Mouse (Mus musculus) stomach, embryonic 14.5 days (tissue): ENCODE measurements at regions not wholly inside any gene's neighbourhood (a gene's known extent, or its start where the extent isn't known, plus 50 kb on each side); places are given as distances from the start of the nearest gene placed in this dataset.
A peak's percentile ranks its signal among the peaks of the same experiment; 100 is the strongest.

Experiments used
- ATAC-seq: fragments of 200-750 bp; cut with Nextera tagmentation; 2 replicates; pipeline ENCODE4 v1.8.0; 2017; ENCODE audit warnings: low read depth, moderate TSS enrichment; ENCODE audit not compliant: insufficient number of reproducible peaks, insufficient read depth, low FRiP score
- H3K27ac ChIP-seq: fragments of 300-500 bp; sonication (generic); 2 replicates; pipeline ENCODE4 v1.5.1; 2014; ENCODE audit warnings: mild to moderate bottlenecking, low read length, moderate library complexity, mixed read lengths
- H3K27me3 ChIP-seq: fragments of 300-500 bp; sonication (generic); 2 replicates; pipeline ENCODE4 v1.6.1; 2014; ENCODE audit warnings: low read length, control low read depth, mixed read lengths; ENCODE audit not compliant: control insufficient read depth, insufficient read depth
- H3K36me3 ChIP-seq: fragments of 300-500 bp; sonication (generic); 2 replicates; pipeline ENCODE4 v1.6.1; 2014; ENCODE audit warnings: mild to moderate bottlenecking, control low read depth, low read length, moderate library complexity, mixed read lengths; ENCODE audit not compliant: control insufficient read depth, insufficient read depth
- H3K4me1 ChIP-seq: fragments of 300-500 bp; sonication (generic); 2 replicates; pipeline ENCODE4 v1.6.1; 2014; ENCODE audit warnings: low read length, control low read depth, mixed read lengths; ENCODE audit not compliant: control insufficient read depth, insufficient read depth
- H3K4me2 ChIP-seq: fragments of 300-500 bp; sonication (generic); replicated peaks from 2 replicates; pipeline ENCODE4 v1.6.1; 2014; ENCODE audit warnings: low read depth, low read length, control low read depth
- H3K4me3 ChIP-seq: fragments of 300-500 bp; sonication (generic); 2 replicates; pipeline ENCODE4 v1.5.1; 2014; ENCODE audit warnings: low read depth, low read length, control low read depth
- H3K9ac ChIP-seq: fragments of 300-500 bp; sonication (generic); replicated peaks from 2 replicates; pipeline ENCODE4 v1.6.1; 2014; ENCODE audit warnings: low read depth, mild to moderate bottlenecking, control low read depth, low read length, moderate library complexity, mixed read lengths
- H3K9me3 ChIP-seq: fragments of 300-500 bp; sonication (generic); 2 replicates; pipeline ENCODE4 v1.6.1; 2016; ENCODE audit warnings: low read depth, low read length, control low read depth; ENCODE audit not compliant: control insufficient read depth
- WGBS: fragments of 180-500 bp; shearing (Covaris S2); extraction: QIAGEN DNeasy Blood & Tissue Kit; methylation state at CpG from one replicate; pipeline ENCODE4 v1.1.7; 2014; 5-methylcytosine and 5-hydroxymethylcytosine counted together

- Histone ChIP-seq H3K27me3 (no peaks in the 10 kb centered on the region), H3K9me3 (no peaks in the 10 kb centered on the region), H3K9ac (no peak overlapping the region), H3K4me3 (peak overlapping the region; percentile 8), H3K27ac (peak overlapping the region; percentile 61; the same call in 1 of the 2 replicates), H3K4me1 (peaks cover 10% of the 10 kb centered on the region; the same call in 1 of the 2 replicates), H3K36me3 (no peaks in the 10 kb centered on the region), H3K4me2 (peak overlapping the region; percentile 46)
- WGBS: under 1% methylated on average over 18 of the region's 18 CpGs
- ATAC-seq: peak; percentile 85
Measured at GRCm38 (mm10) chr3:8717334-8717812, 892.5 kb downstream of the Zfp704 start.
